In the genomic region with DNA sequence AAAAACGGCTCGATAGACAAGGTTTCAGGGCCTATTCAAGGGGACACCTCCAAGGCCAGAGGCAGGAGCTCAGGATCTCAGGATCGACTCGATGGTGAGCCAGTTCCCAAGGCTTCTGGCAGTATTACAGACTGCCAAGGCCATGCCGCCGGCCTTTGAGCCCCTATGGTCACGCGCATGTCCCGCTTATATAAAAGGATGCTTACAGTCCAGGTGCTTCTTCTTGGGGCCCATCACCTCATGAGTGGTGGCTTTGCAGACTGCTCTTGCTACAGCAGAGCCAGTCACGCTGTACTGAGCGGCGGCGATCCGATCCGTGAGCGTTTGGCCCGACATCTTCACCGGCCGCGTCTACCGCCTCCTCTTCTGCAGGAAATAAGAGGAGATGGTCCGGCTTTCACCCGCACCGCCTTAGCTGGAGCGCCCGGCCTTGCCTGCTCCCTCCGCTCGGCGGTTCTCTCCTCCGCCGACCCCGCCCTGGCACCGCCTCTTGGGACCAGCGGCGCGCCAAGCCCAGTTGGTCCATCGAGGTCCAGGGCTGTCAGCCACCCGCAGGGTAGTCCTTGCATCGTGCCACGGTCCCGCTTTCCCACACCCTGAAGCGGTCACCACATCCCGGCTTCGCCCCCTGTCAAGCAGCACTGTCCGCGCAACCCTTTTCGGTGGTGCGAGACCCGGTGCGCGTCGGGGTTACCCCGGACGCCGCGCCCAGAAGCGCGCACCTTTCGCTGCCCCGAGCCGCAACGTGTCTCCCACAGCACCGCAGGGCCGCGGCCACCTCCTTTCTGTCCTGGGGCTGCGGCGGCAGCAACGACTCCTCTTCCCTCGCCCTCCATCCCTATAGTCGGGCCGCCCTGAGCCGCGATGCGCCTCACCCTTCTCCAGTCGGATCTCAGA, we compare ENCODE assay signal across 9 mouse cellular contexts. TPM values are rescaled to one million over a fixed set of nuclear protein-coding genes. Genes with fewer than 3 reads are reported as not detected.
DNase-seq lines count a peak whose midpoint lies in the region; ATAC-seq and TF ChIP-seq lines count a peak whose summit lies in the region.
"Had no signal": no experiment of that assay in that cellular context is flagged by ENCODE, and none has a peak within 500 bp of the region (broad histone marks: within the 10 kb centered on the region; RNA-seq: fewer than 3 reads in every experiment).

No protein-coding gene starts in this region.

- H3K27me3 ChIP-seq in embryonic facial prominence, embryonic 14.5 days (replicated peaks; ENCODE audit: control insufficient read depth, insufficient read depth, low read length) = peaks cover 55% of the 10 kb centered on the region
- no peaks in the 10 kb centered on the region; the same call in 1 of the 2 replicates for H3K27me3 ChIP-seq in hindbrain, embryonic 13.5 days
- no peaks in the 10 kb centered on the region for H3K27me3 ChIP-seq in midbrain, postnatal 0 days (ENCODE audit: insufficient read depth, low read length)
- H3K27me3 ChIP-seq: CH12.LX had no signal

- no peaks in the 10 kb centered on the region for H3K9me3 ChIP-seq in embryonic facial prominence, embryonic 14.5 days (ENCODE audit: control insufficient read depth, low read length)
- H3K9me3 ChIP-seq in hindbrain, embryonic 13.5 days = no peaks in the 10 kb centered on the region
- H3K9me3 ChIP-seq in midbrain, postnatal 0 days (ENCODE audit: low read length) = no peaks in the 10 kb centered on the region

- WGBS in embryonic facial prominence, embryonic 14.5 days = 1% methylated on average over 57 of the region's 75 CpGs
- under 1% methylated on average over 74 of the region's 75 CpGs for WGBS in hindbrain, embryonic 13.5 days
- WGBS in midbrain, postnatal 0 days = 1% methylated on average over 65 of the region's 75 CpGs

- H3K4me2 ChIP-seq in embryonic facial prominence, embryonic 14.5 days (ENCODE audit: low read depth, low read length) = peak overlapping the region; percentile 99
- peak overlapping the region; percentile 77 for H3K4me2 ChIP-seq in hindbrain, embryonic 13.5 days
- H3K4me2 ChIP-seq in midbrain, postnatal 0 days (ENCODE audit: low read depth, low read length, poor library complexity, severe bottlenecking) = peak overlapping the region; percentile 77

- peak; percentile 10 for DNase-seq in kidney, adult 18-20 months
- DNase-seq in kidney, adult 11 months = no peak
- peak; percentile 63 for DNase-seq in adrenal gland, postnatal 25 days
- DNase-seq in embryonic facial prominence, embryonic 14.5 days (ENCODE audit: low spot score) = peak; percentile 10
- peak; percentile 14 to 68 for DNase-seq in left cerebral cortex, postnatal 10 days (ENCODE audit: extremely low spot score in 1 of 2, low spot score in 2 of 2)
- peak; percentile 48 for DNase-seq in midbrain, postnatal 0 days (ENCODE audit: low spot score)

- H3K9ac ChIP-seq in embryonic facial prominence, embryonic 14.5 days (ENCODE audit: low read depth, low read length) = peak overlapping the region; percentile 63
- peak overlapping the region; percentile 94 for H3K9ac ChIP-seq in hindbrain, embryonic 13.5 days
- H3K9ac ChIP-seq in midbrain, postnatal 0 days (replicated peaks; ENCODE audit: low read length, poor library complexity, severe bottlenecking) = peak overlapping the region; percentile 90

- H3K4me3 ChIP-seq in embryonic facial prominence, embryonic 14.5 days (ENCODE audit: low read depth, low read length) = peak overlapping the region; percentile 64
- peak overlapping the region; percentile 85 for H3K4me3 ChIP-seq in hindbrain, embryonic 13.5 days
- peak overlapping the region; percentile 92 for H3K4me3 ChIP-seq in midbrain, postnatal 0 days (ENCODE audit: low read depth, low read length)

- no peaks in the 10 kb centered on the region for H3K36me3 ChIP-seq in embryonic facial prominence, embryonic 14.5 days (ENCODE audit: control insufficient read depth, insufficient read depth, low read length)
- H3K36me3 ChIP-seq in hindbrain, embryonic 13.5 days = no peaks in the 10 kb centered on the region
- H3K36me3 ChIP-seq in midbrain, postnatal 0 days (ENCODE audit: insufficient read depth, low read length) = no peaks in the 10 kb centered on the region

- TF ChIP-seq CTCF in midbrain, postnatal 0 days (IDR thresholded peaks at IDR 0.05) = no peak

- H3K27ac ChIP-seq in embryonic facial prominence, embryonic 14.5 days (replicated peaks; ENCODE audit: low read depth, low read length) = no peak overlapping the region
- peak overlapping the region; percentile 98 for H3K27ac ChIP-seq in hindbrain, embryonic 13.5 days
- H3K27ac ChIP-seq in midbrain, postnatal 0 days (ENCODE audit: low read depth, low read length) = peak overlapping the region; percentile 95

- ATAC-seq in embryonic facial prominence, embryonic 14.5 days (ENCODE audit: low read depth) = peak; percentile 78
- ATAC-seq in hindbrain, embryonic 13.5 days (ENCODE audit: low FRiP score) = peak; percentile 40
- peak; percentile 35 for ATAC-seq in midbrain, postnatal 0 days (ENCODE audit: low FRiP score)
- ATAC-seq in inflammation-experienced regulatory T-cells, adult 6 months = no peak

- H3K4me1 ChIP-seq in embryonic facial prominence, embryonic 14.5 days (ENCODE audit: control insufficient read depth, insufficient read depth, low read length) = no peaks in the 10 kb centered on the region
- peaks cover 24% of the 10 kb centered on the region for H3K4me1 ChIP-seq in hindbrain, embryonic 13.5 days (replicated peaks)
- H3K4me1 ChIP-seq in midbrain, postnatal 0 days (ENCODE audit: insufficient read depth, low read length) = peaks cover 10% of the 10 kb centered on the region

- intact Hi-C loops in left cerebral cortex, postnatal 10 days (cut with DNase I) = loop anchor here (5.0 kb wide), 1 partner anchor 133 kb away; no protein-coding TSS in a partner anchor

RNA-seq across cellular contexts. Expression of a gene that starts 1.0 kb away (rescaled TPM):
- total RNA-seq in adrenal gland, postnatal 25 days (2021) = 34.4 and 38.5 TPM in 2 replicates
- polyA plus RNA-seq in embryonic facial prominence, embryonic 14.5 days (2014; fragmentation: Nextera tagmentation; extraction: Ambion mirVana) = 9.5 and 10.7 TPM in 2 replicates
- 100 and 102 TPM in 2 replicates for polyA plus RNA-seq in hindbrain, embryonic 13.5 days (2015; fragmentation: Nextera tagmentation; extraction: Ambion mirVana)
- 100 to 1,000 TPM; 528 to 545 TPM for total RNA-seq in left cerebral cortex, postnatal 10 days (2021)
- 225 and 247 TPM in 2 replicates for total RNA-seq in midbrain, postnatal 0 days (2014; rRNA removed)
- 158 and 161 TPM in 2 replicates for polyA plus RNA-seq in midbrain, postnatal 0 days (2015; fragmentation: Nextera tagmentation; extraction: Ambion mirVana)
- polyA plus RNA-seq in inflammation-experienced regulatory T-cells, adult 6 months (2017; shearing (Covaris generic)) = under 1 TPM in 1 of 3 experiments, not detected in 2; 0.15 TPM
